Comparison of ENCODE assay signal across 9 mouse cellular contexts in genomic region chr12:104859140-104859539, GRCm38 (mm10). TPM values are rescaled to one million over a fixed set of nuclear protein-coding genes. Genes with fewer than 3 reads are reported as not detected.
DNase-seq lines count a peak whose midpoint lies in the region; ATAC-seq and TF ChIP-seq lines count a peak whose summit lies in the region.
"Had no signal": no experiment of that assay in that cellular context is flagged by ENCODE, and none has a peak within 500 bp of the region (broad histone marks: within the 10 kb centered on the region; RNA-seq: fewer than 3 reads in every experiment).

No protein-coding gene starts in this region.

- no peak for TF ChIP-seq POLR2A in liver, adult 2 months (IDR thresholded peaks at IDR 0.05; ENCODE audit: extremely low read depth, insufficient read depth, low read length)

- H3K9me3 ChIP-seq in forebrain, embryonic 16.5 days (ENCODE audit: control insufficient read depth, low read length): no peaks in the 10 kb centered on the region
- no peaks in the 10 kb centered on the region for H3K9me3 ChIP-seq in neural tube, embryonic 15.5 days (replicated peaks)

- H3K36me3 ChIP-seq in liver, adult 2 months (ENCODE audit: control insufficient read depth, insufficient read depth, low read length): no peaks in the 10 kb centered on the region
- no peaks in the 10 kb centered on the region for H3K36me3 ChIP-seq in forebrain, embryonic 16.5 days (ENCODE audit: control insufficient read depth, insufficient read depth)
- no peaks in the 10 kb centered on the region for H3K36me3 ChIP-seq in neural tube, embryonic 15.5 days

- no peak for TF ChIP-seq CTCF in liver, adult 2 months (IDR thresholded peaks at IDR 0.05; ENCODE audit: low read depth, low read length)

- peak; percentile 29; the same call in 1 of the 2 replicates for ATAC-seq in forebrain, embryonic 16.5 days
- ATAC-seq in neural tube, embryonic 15.5 days (ENCODE audit: low FRiP score): no peak

- peak; percentile 80 to 87 for DNase-seq in cerebellum, postnatal 10 days
- DNase-seq in cerebellum, adult 11 months: no peak
- DNase-seq in liver, adult 2 months (ENCODE audit: extremely low read depth, low read depth, low spot score): peak; percentile 81
- no peak for DNase-seq in liver
- no peak for DNase-seq in spleen, adult 18-20 months
- no peak for DNase-seq in thymus, adult 18-20 months

- no peaks in the 10 kb centered on the region for H3K27me3 ChIP-seq in liver, adult 2 months (ENCODE audit: control insufficient read depth, insufficient read depth, low read length)
- no peaks in the 10 kb centered on the region for H3K27me3 ChIP-seq in forebrain, embryonic 16.5 days (replicated peaks; ENCODE audit: control insufficient read depth, insufficient read depth, low read length)
- no peaks in the 10 kb centered on the region for H3K27me3 ChIP-seq in neural tube, embryonic 15.5 days (replicated peaks)

- no peak overlapping the region for H3K4me2 ChIP-seq in forebrain, embryonic 16.5 days (ENCODE audit: low read length)
- H3K4me2 ChIP-seq in neural tube, embryonic 15.5 days: no peak overlapping the region

- peaks cover 61% of the 10 kb centered on the region for H3K79me2 ChIP-seq in liver, adult 2 months (ENCODE audit: control insufficient read depth, insufficient read depth, low read length)

- H3K9ac ChIP-seq in liver, adult 2 months (ENCODE audit: low read depth, low read length): peak overlapping the region; percentile 45
- 0 out of 2 replicates have a peak overlapping the region, but pooled peaks have one; percentile 8 for H3K9ac ChIP-seq in forebrain, embryonic 16.5 days (replicated peaks; ENCODE audit: low read depth, low read length)
- no peak overlapping the region for H3K9ac ChIP-seq in neural tube, embryonic 15.5 days (replicated peaks)

- peaks cover 73% of the 10 kb centered on the region for H3K4me1 ChIP-seq in liver, adult 2 months (ENCODE audit: control insufficient read depth, insufficient read depth, low read length)
- H3K4me1 ChIP-seq in forebrain, embryonic 16.5 days (replicated peaks; ENCODE audit: control insufficient read depth, insufficient read depth, low read length): peaks cover 10% of the 10 kb centered on the region
- peaks cover 16% of the 10 kb centered on the region for H3K4me1 ChIP-seq in neural tube, embryonic 15.5 days

- H3K27ac ChIP-seq in liver, adult 2 months (replicated peaks; ENCODE audit: insufficient read depth, low read depth, low read length): peak overlapping the region; percentile 99
- peak overlapping the region; percentile 61 for H3K27ac ChIP-seq in forebrain, embryonic 16.5 days (ENCODE audit: low read length)
- peak overlapping the region; percentile 10; the same call in 1 of the 2 replicates for H3K27ac ChIP-seq in neural tube, embryonic 15.5 days (replicated peaks)

- H3K4me3 ChIP-seq in liver, adult 2 months (ENCODE audit: insufficient read depth, low read depth, low read length): no peak overlapping the region
- H3K4me3 ChIP-seq in forebrain, embryonic 16.5 days (replicated peaks; ENCODE audit: low read length): no peak overlapping the region
- H3K4me3 ChIP-seq in neural tube, embryonic 15.5 days (replicated peaks): no peak overlapping the region

- 21% methylated on average over 7 of the region's 7 CpGs for WGBS in liver, adult 2 months
- 41% methylated on average over 7 of the region's 7 CpGs for WGBS in forebrain, embryonic 16.5 days
- WGBS in neural tube, embryonic 15.5 days: 59% methylated on average over 7 of the region's 7 CpGs

RNA-seq across cellular contexts. Expression of gene Clmn, which starts 5.7 kb away (rescaled TPM):
- 20.4 and 22.4 TPM in 2 replicates for total RNA-seq in liver, adult 2 months (2014; rRNA removed)
- polyA plus RNA-seq in liver, adult 2 months (2012; rRNA removed): 12.1 and 13.7 TPM in 2 replicates
- 0.71 and 0.84 TPM in 2 replicates for polyA plus RNA-seq in forebrain, embryonic 16.5 days (2015; fragmentation: Nextera tagmentation; extraction: Ambion mirVana)
- 1.3 and 1.6 TPM in 2 replicates for polyA plus RNA-seq in neural tube, embryonic 15.5 days (2015; fragmentation: Nextera tagmentation; extraction: Ambion mirVana)
- total RNA-seq: megakaryocyte-erythroid progenitor cell, adult 5-6 weeks had no signal

Comparison
In these comparisons a context has a peak if more than half of its experiments do, and no peak if none do; other contexts are left out.
1. DNase-seq: peak in cerebellum, postnatal 10 days (2 of 2) and liver, adult 2 months (single experiment); none in cerebellum, adult 11 months (single experiment), liver (single experiment), spleen, adult 18-20 months (0 of 2) and thymus, adult 18-20 months (0 of 2).
2. H3K27ac ChIP-seq: peak in every context shown above with its lines; median percentile 99 in liver, adult 2 months; 61 in forebrain, embryonic 16.5 days; 10 in neural tube, embryonic 15.5 days.